Mouse (Mus musculus): ENCODE data around the gene Ccdc163.
A peak's percentile ranks its signal among the peaks of the same experiment; 100 is the strongest.
"Not testable (repeated sequence)": the region's sequence is repeated elsewhere in the genome, so short reads cannot be mapped to it uniquely, and the experiment has no call there.

The Ccdc163 gene

GRCm38 (mm10) chr4:116708201-116708764 lies at the start of gene Ccdc163, which contains the start of gene Mmachc:
TSS of gene Ccdc163 (plus strand) at chr4:116708509.
TSS of gene Mmachc (minus strand) at chr4:116708406.
- DNase-seq: peak; percentile 96

DNA sequence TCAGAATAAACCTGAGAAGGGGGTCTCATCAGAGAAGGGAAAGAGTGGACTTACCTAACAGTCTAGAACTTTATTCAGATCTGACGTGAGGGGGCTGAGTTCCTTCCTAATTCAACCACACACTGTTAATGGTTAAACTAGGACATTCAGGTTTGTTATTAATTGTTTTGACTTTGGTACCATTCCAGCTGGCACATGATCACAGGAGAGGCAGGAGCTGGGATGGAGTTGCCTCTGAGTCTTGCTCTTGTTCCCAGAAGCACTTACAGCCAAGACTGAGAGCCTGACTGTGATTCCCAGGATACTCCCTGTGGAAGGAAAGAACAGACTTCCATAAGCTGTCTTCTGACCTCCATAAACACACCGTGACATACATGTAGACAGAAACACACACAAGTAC lies 48.8 kb upstream of the Ccdc163 start:
- no peak for DNase-seq

DNA sequence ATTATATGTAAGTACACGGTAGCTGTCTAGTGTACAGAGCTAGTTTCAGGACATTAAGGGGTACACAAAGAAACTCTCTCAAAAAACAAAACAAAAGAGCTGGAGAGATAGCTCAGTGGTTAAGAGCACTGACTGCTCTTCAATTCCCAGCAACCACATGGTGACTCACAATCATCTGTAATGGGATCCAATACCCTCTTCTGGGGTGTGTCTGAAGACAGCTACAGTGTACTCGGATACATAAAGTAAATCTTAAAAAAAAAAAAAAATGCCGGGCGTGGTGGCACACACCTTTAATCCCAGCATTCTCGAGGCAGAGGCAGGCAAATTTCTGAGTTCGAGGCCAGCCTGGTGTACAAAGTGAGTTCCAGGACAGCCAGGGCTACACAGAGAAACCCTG lies 48.4 kb upstream of the Ccdc163 start:
- DNase-seq: not testable (repeated sequence)

GRCm38 (mm10) chr4:116660829-116661228 lies 47.5 kb upstream of the Ccdc163 start:
- DNase-seq: no peak

DNA sequence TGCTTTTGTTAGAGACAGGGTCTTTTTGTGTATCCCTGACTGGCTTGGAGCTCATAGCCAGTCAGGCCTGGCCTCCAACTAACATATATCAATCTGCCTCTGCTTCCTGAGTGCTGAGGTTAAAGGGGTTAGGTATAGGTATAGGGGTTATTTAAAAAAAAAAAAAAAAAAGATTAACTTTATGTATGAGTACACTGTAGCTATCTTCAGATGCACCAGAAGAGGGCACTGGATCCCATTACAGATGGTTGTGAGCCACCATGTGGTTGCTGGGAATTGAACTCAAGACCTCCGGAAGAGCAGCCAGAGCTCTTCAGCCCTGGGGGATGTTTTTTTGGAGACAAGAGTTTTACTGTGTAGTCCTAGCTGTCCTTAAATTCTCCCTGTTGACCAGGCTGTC lies 46.3 kb upstream of the Ccdc163 start:
- DNase-seq: no peak

DNA sequence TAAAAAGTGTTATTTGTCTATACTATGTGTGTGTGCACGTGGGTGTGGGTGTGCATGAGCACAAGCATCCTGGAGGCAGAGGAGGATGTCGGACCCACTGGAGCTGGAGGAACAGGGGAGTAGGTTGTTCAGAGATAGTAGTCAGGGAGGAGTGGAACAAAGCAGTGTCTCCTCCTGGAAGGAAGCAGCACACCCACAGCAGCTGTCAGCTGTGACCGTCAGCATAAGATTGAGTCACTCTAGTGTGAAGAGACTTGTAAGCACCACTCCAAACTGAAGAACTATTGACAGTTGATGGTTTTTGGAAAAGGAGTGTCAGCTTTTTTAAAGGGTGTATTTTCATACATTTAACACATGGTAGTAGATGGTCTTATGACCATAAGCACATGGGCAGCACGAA lies 41.7 kb upstream of the Ccdc163 start:
- DNase-seq: no peak

DNA sequence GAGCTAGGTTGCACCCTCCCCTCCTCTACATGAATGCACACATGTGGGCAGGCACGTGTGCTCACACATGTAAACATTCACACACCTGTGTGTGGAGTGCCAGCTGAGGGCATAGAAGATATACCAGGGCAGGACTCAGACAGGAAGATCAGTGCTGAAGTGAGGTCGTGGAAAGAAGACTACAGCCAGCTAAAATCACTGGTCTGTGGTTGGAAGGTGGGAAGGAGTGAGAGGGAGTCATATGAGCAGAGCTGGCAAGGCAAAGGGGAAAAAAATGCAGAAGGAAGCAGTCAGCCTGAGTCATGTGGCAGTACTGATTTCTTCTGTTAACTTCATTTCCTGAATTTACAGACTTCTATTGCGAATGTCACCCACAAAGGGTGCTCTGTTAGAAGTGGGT lies 40.2 kb upstream of the Ccdc163 start:
- DNase-seq: no peak

DNA sequence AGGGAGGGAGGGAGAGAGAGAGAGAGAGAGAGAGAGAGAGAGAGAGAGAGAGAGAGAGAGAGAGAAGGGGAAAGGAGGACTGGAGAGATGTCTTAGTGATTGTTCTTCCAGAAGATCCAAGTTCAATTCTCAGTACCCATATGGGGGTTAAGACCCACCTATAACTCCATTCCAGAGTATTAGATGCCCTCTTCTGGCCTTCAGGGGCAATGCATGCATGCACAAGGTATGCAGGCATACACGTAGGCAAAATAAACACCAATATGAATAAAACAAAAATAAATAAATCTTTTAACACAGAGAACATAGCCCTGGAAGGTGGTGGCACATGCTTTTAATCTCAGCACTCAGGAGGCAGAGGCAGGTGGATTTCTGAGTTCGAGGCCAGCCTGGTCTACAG lies 39.0 kb upstream of the Ccdc163 start:
- DNase-seq: peak; percentile 17

DNA sequence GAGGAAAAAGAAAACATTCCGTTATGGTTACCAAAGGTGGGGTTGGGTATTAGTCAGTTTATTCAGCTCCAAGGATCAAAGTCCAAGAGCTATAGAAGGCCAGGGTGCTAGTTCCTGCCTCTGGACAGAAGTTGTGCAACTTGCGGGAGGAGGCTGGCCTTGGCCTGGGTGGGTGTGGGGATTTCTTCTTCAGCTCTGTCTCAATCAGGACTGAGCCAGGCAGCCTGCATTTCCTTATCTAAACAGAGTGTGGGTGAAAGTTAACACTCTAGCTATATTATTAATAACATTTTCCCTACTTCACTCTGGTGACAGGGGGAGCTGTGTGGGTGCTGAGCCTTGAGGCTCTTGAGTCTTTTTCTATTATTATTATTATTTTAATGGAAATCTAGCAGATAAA lies 35.5 kb upstream of the Ccdc163 start:
- DNase-seq: no peak

DNA sequence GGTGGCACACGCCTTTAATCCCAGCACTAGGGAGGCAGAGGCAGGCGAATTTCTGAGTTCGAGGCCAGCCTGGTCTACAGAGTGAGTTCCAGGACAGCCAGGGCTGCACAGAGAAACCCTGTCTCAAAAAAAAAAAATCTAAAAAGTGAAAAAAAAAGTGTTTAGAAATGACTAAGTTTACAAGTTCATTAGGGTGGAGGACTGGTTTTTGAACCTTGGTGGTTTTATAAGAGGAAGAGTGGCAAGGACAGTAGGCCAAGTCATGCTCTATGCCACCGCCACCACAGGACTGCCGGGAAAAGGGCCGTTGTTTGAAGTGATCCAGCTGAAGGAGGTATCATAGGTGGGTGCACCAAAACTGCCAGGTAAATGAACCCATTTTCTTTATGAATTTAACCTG lies 33.5 kb upstream of the Ccdc163 start:
- not testable (repeated sequence) for DNase-seq

DNA sequence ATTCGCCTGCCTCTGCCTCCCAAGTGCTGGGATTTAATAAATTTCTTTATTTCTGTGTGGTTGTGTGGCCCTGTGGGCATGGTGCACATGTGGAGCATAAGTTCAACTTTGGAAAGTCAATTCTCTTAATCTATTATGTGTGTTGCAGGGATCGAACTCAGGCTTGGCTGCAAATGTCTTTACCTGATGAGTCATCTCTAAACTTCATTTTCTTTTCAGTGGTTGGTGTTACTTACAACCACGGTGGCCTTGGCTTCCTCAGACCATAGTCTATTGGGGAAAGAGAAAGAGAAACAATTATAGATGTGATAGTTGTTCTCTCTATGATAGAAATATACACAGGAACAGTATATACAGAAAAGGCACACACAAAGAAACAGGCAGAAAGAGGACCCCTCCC lies 32.3 kb upstream of the Ccdc163 start:
- DNase-seq: no peak

DNA sequence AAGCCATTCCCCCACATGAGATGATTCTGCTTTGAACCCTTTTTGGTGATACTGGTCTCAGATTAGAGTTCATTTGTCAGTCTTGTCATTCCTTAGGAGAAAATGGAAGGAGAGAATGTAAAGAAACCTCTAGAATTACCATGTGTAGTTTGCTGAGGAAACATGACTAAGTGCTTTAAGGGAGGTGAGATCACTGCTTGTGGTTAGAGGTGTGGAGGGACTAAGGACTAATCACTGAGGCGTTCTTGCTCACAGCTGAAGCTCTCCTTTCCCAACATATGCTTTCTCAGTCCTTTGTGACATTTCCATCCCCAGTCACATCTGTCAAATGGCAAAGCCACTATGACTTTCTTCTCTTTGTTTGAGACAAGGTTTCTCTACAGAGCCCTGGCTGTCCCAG lies 30.5 kb upstream of the Ccdc163 start:
- DNase-seq: no peak

- no peak for DNase-seq
Measured at GRCm38 (mm10) chr4:116679141-116679540, 29.2 kb upstream of the Ccdc163 start.

DNA sequence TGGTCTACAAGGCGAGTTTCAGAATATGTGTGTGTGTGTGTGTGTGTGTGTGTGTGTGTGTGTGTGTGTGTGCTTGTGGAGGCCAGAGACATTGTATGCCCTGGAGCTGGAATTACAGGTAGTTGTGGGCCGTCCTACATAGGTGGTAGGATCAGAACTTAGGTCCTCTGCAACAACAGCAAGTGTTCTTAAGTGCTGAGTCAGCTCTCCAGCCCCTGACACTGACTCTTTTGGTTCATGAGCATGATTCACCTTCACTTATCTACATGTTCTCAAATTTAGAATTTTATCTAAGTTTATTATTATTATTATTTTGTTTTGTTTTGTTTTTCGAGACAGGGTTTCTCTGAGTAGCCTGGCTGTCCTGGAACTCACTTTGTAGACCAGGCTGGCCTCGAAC lies 27.8 kb upstream of the Ccdc163 start:
- DNase-seq: not testable (repeated sequence)

GRCm38 (mm10) chr4:116683957-116684356 lies 24.4 kb upstream of the Ccdc163 start:
- no peak for DNase-seq

DNA sequence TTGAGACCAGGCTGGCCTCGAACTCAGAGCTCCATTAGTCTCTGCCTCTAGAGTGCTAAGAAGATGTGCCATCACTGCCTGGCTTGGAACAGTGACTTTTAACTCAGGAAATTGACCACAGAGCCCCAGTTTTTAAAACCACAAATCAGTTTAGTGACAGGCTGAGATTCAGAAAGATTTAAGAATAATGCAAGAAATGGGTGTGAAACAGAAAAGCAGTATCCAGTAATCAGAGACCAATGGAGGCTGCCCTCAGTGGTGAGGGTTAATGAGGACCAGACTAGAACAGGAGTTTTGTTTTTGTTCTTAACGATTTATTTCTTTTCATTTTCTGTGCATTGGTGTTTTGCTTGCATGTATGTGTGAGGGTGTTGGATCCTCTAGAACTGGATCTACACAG lies 23.6 kb upstream of the Ccdc163 start:
- DNase-seq: no peak

DNA sequence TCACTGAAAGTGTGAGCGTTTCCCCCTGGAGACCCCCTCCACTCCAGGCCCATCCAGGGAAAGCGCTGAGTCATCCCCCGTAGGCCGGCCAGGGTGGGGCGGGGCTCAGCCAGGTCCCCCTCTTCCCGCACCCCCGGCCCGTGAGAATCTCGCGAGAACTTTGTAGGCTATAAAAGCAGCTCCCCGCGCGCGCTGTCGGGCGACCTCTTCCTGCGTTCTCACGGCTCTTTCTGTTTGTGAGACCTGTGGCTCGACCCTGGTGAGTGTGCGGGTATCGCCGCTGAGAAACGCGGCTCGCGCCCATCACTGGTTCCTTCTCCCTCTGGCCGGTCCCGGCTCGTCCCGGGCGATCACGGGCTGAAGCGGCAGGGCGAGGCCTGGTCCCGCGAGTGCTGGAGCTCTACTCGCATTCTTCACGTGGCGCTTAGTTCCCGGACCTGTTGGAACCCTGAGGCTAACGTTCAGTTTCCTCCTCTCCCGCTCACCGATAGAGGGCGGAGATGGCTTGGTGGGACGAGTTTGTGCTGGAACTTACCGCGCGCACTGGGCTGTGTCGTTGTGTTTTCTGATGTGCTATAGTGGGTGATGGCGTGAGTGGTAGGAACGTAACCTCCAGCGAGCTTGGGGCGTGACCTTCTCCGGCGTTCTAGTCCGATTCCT lies 22.8 kb upstream of the Ccdc163 start, which contains the start of gene Prdx1:
TSS of gene Prdx1 (plus strand) at position 143 of the 660 bp plus-strand sequence.
- DNase-seq: peak; percentile 95

DNA sequence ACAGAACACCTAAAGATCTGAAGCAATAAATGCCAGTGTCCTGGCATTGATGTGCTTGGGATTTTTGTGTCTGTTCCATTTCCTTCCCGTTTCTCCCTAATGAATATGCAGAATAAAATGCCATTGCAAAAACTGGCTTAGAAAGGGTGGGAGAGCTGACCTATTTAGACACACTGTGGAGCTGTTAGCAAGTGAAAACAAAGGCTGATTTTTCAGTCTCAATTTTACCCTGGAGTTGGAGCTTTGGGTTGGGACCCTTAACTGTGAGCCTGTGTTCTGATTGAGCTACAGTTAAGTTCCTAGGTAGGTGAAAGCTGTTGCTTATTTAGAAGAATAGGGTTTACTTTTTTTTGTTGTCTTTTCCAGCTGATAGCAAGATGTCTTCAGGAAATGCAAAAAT lies 21.3 kb upstream of the Ccdc163 start:
- no peak for DNase-seq

DNA sequence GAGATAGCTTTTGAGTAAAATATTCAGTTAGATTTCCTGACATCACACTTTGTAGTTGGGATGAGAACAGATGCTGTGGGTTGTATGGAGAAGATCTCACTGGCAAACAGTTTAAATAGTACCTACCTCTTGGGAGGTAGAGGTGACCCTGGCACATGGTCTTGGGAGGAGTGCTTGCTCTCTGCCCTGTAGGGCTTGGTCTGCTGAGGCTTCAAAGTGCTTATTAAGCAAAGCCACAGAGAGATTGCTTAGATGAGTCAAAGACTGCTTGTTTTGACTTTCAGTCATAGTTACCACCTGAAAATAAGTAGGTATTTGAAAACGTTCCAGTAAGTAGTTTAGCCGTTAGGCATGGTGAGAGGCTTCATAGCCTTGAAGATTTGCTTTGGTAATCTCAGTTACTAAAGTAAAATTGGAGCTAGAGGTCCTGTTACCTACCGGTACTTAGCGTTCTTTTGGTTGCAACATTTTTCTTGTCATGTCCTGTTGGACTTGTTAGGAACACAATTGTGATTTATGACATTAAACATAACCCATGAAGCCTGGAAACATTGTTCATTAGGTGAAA lies 18.9 kb upstream of the Ccdc163 start:
- no peak for DNase-seq

- no peak for DNase-seq
Measured at GRCm38 (mm10) chr4:116692146-116692545, 16.2 kb upstream of the Ccdc163 start.

- no peak for DNase-seq
Measured at GRCm38 (mm10) chr4:116693785-116694184, 14.5 kb upstream of the Ccdc163 start.

GRCm38 (mm10) chr4:116698693-116699342 lies 9.5 kb upstream of the Ccdc163 start:
- no peak for DNase-seq

DNA sequence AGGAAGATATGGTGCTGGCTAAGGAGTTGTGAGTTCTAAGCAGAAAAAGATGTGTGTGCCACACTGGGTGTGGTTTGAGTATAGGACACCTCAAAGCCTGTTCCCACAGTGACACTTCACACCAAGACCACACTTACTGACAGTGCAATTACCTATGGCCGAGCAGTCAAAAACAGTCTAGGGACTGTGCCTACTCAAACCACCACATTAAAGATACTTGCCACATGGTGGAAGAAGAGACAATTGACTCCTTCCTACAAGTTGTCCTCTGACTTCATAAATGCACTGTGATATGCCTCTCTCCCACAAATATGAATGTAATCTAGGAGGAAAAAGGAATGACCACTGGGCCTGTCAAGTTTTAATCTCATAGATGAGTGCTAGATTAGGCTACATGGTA lies 7.3 kb upstream of the Ccdc163 start:
- no peak for DNase-seq

DNA sequence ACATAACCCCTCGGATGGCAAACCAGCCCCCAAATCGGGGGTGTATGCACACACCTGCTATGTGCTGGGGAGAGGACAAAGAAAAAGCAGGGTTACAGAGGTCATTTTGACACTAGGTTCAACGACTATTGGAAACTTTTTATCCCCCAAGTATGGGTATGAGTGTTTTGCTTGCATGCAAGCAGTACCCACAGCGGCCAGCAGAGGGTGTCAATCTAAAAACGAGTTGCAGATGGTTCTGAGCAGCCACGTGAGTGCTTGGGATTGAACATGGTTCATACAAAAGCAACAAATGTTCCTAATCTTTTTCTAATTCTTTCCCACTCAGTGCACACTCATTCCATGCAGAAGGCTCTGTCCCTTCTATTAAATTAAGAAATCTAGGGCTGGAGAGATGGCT lies 4.5 kb upstream of the Ccdc163 start:
- peak; percentile 74 for DNase-seq

Measured in embryo, embryonic 11 days (tissue).